ENCODE assay signal across 9 mouse cellular contexts in genomic region chr2:106844766-106845678, GRCm38 (mm10).
DNase-seq lines count a peak whose midpoint lies in the region; ATAC-seq and TF ChIP-seq lines count a peak whose summit lies in the region.
"Had no signal": no experiment of that assay in that cellular context is flagged by ENCODE, and none has a peak within 500 bp of the region (broad histone marks: within the 10 kb centered on the region; RNA-seq: fewer than 3 reads in every experiment).

No protein-coding gene starts in this region.

- H3K4me2 ChIP-seq in neural tube, embryonic 14.5 days (ENCODE audit: low read depth, low read length), result no peak overlapping the region

- H3K36me3 ChIP-seq in kidney, adult 2 months (ENCODE audit: control insufficient read depth, insufficient read depth, low read length), result no peaks in the 10 kb centered on the region
- no peaks in the 10 kb centered on the region for H3K36me3 ChIP-seq in neural tube, embryonic 14.5 days (ENCODE audit: control insufficient read depth, insufficient read depth, low read length)

- 57% methylated on average over 10 of the region's 10 CpGs for WGBS in kidney, adult 2 months
- WGBS in neural tube, embryonic 14.5 days, result 69% methylated on average over 10 of the region's 10 CpGs

- TF ChIP-seq POLR2A in kidney, adult 2 months (IDR thresholded peaks at IDR 0.05; ENCODE audit: low read depth, low read length), result no peak

- ATAC-seq in neural tube, embryonic 14.5 days (ENCODE audit: low read depth), result no peak

- H3K27me3 ChIP-seq in kidney, adult 2 months (replicated peaks; ENCODE audit: control insufficient read depth, insufficient read depth, low read length), result no peaks in the 10 kb centered on the region
- H3K27me3 ChIP-seq in neural tube, embryonic 14.5 days (ENCODE audit: control insufficient read depth, insufficient read depth, low read length), result no peaks in the 10 kb centered on the region

- H3K4me3 ChIP-seq in kidney, adult 2 months (ENCODE audit: insufficient read depth, low read depth, low read length), result no peak overlapping the region
- H3K4me3 ChIP-seq in neural tube, embryonic 14.5 days (ENCODE audit: low read depth, low read length), result no peak overlapping the region

- peak overlapping the region; percentile 24; the same call in 1 of the 2 replicates for H3K27ac ChIP-seq in kidney, adult 2 months (ENCODE audit: insufficient read depth, low read depth, low read length)
- H3K27ac ChIP-seq in neural tube, embryonic 14.5 days (ENCODE audit: low read depth, low read length), result peak overlapping the region; percentile 22; the same call in 1 of the 2 replicates

- TF ChIP-seq CTCF in kidney, adult 2 months (conservative IDR thresholded peaks at IDR 0.05; ENCODE audit: insufficient read depth, insufficient read length, low read depth, low read length), result no peak

- H3K9ac ChIP-seq in neural tube, embryonic 14.5 days (replicated peaks; ENCODE audit: low read depth, low read length), result no peak overlapping the region

- DNase-seq in adrenal gland, postnatal 10 days, result peak; percentile 16
- no peak for DNase-seq in adrenal gland, postnatal 4 days (ENCODE audit: low spot score in 2 of 2)
- no peak for DNase-seq in kidney, adult 2 months
- no peak for DNase-seq in kidney, adult 8-10 months
- DNase-seq in neural tube, embryonic 10.5 days (ENCODE audit: extremely low spot score, low spot score), result no peak
- DNase-seq in right cerebral cortex, postnatal 4 days, result no peak
- DNase-seq in ovary, postnatal 14 days (ENCODE audit: low spot score), result no peak
- DNase-seq: thymus, adult 2 months had no signal

- H3K4me1 ChIP-seq in kidney, adult 2 months (ENCODE audit: control insufficient read depth, insufficient read depth, low read length), result no peaks in the 10 kb centered on the region; the same call in 1 of the 2 replicates
- H3K4me1 ChIP-seq in neural tube, embryonic 14.5 days (ENCODE audit: control insufficient read depth, insufficient read depth, low read length), result no peaks in the 10 kb centered on the region

- no peaks in the 10 kb centered on the region for H3K9me3 ChIP-seq in neural tube, embryonic 14.5 days (ENCODE audit: control insufficient read depth, low read length)
